Mouse (Mus musculus) C2C12 (cell line): Measurements from ENCODE around the gene Kif3c. TPM values are rescaled to one million over a fixed set of nuclear protein-coding genes. Genes with fewer than 3 reads are reported as not detected.

Source experiments
- H3K27me3 ChIP-seq: one replicate; pipeline ENCODE4 v1.6.1; 2011; ENCODE audit not compliant: control insufficient read depth, insufficient read depth, insufficient read length
- H3K36me3 ChIP-seq: one replicate; pipeline ENCODE4 v1.6.1; 2011; ENCODE audit not compliant: control insufficient read depth, insufficient read depth
- H3K4me3 ChIP-seq: one replicate; pipeline ENCODE4 v1.5.1; 2011; ENCODE audit warnings: mild to moderate bottlenecking, control low read depth; ENCODE audit not compliant: poor library complexity, insufficient read depth, severe bottlenecking
- H3K79me2 ChIP-seq: one replicate; pipeline ENCODE4 v1.6.1; 2011; ENCODE audit not compliant: control insufficient read depth, insufficient read depth
- H3K79me3 ChIP-seq: one replicate; pipeline ENCODE4 v1.6.1; 2011; ENCODE audit warnings: low read depth, control low read depth
- H3ac ChIP-seq: one replicate; pipeline ENCODE3; 2011; ENCODE audit warnings: low read depth; ENCODE audit not compliant: control insufficient read depth, insufficient read length
- CEBPB ChIP-seq: IDR thresholded peaks from one replicate; pipeline ENCODE4 v1.6.1; 2011; ENCODE audit warnings: low read depth, mild to moderate bottlenecking, control low read depth, moderate library complexity
- CTCF ChIP-seq: IDR thresholded peaks from one replicate; pipeline ENCODE4 v1.5.1; 2011; ENCODE audit not compliant: control insufficient read depth, insufficient read depth, insufficient read length
- FOSL1 ChIP-seq: IDR thresholded peaks from one replicate; pipeline ENCODE4 v1.8.0; 2011; ENCODE audit warnings: mild to moderate bottlenecking, low read length; ENCODE audit not compliant: poor library complexity, insufficient read depth, severe bottlenecking
- MAX ChIP-seq: IDR thresholded peaks from one replicate; pipeline ENCODE4 v1.6.1; 2011; ENCODE audit warnings: mild to moderate bottlenecking, control low read depth
- MYOD1 ChIP-seq: IDR thresholded peaks from one replicate; pipeline ENCODE4 v1.6.1; 2011; ENCODE audit warnings: low read depth; ENCODE audit not compliant: control insufficient read depth, insufficient read length
- MYOG ChIP-seq: IDR thresholded peaks from one replicate; pipeline ENCODE4 v1.6.1; 2011; ENCODE audit not compliant: control insufficient read depth, insufficient read length; ENCODE audit errors: extremely low read depth
- USF1 ChIP-seq: IDR thresholded peaks from one replicate; pipeline ENCODE4 v1.6.1; 2011; ENCODE audit warnings: low read depth, mild to moderate bottlenecking, control low read depth, moderate library complexity
- polyA plus RNA-seq: library from polyadenylated mRNA; unstranded; fragments of >200 nt; fragmentation: generic; extraction: Trizol; gene quantifications from one replicate; pipeline ENCODE4 v1.2.1, GENCODE M21; 2012; ENCODE audit warnings: missing spikeins

The Kif3c gene
- polyA plus RNA-seq, 1 experiment, result 17.4 TPM

GRCm38 (mm10) chr12:3426530-3427034, 61.6 kb downstream of the Kif3c start, which contains the start of gene Asxl2:
TSS of gene Asxl2 (plus strand) at chr12:3426857.
- Histone ChIP-seq H3ac (peak within 1 kb of the TSS; percentile 96), H3K79me3 (peaks cover 63% of the 10 kb centered on the region), H3K4me3 (peak within 1 kb of the TSS; percentile 99), H3K79me2 (peaks cover 88% of the 10 kb centered on the region), H3K36me3 (peaks cover 17% of the 10 kb centered on the region), H3K27me3 (no peaks in the 10 kb centered on the region)
- TF ChIP-seq USF1 (peak; percentile 90), MYOD1 (no peak), MYOG (no peak), CTCF (no peak), MAX (peak; percentile 88), FOSL1 (no peak), CEBPB (no peak)

GRCm38 (mm10) chr12:3427067-3427889, 62.3 kb downstream of the Kif3c start:
- Histone ChIP-seq H3ac (peak overlapping the region; percentile 96), H3K79me2 (peaks cover 88% of the 10 kb centered on the region), H3K79me3 (peaks cover 68% of the 10 kb centered on the region), H3K4me3 (peak overlapping the region; percentile 99), H3K27me3 (no peaks in the 10 kb centered on the region), H3K36me3 (peaks cover 13% of the 10 kb centered on the region)
- no peak for TF ChIP-seq CEBPB
- TF ChIP-seq MAX, result no peak
- peak; percentile 29 for TF ChIP-seq MYOD1
- TF ChIP-seq FOSL1, result no peak

GRCm38 (mm10) chr12:3427891-3428775, 63.2 kb downstream of the Kif3c start:
- Histone ChIP-seq H3K79me2 (peaks cover 89% of the 10 kb centered on the region), H3K27me3 (no peaks in the 10 kb centered on the region), H3K79me3 (peaks cover 71% of the 10 kb centered on the region), H3K36me3 (peaks cover 5% of the 10 kb centered on the region), H3K4me3 (peak overlapping the region; percentile 99), H3ac (no peak overlapping the region)
- TF ChIP-seq CEBPB (no peak), USF1 (no peak), MYOD1 (no peak), MAX (no peak), CTCF (no peak), FOSL1 (no peak), MYOG (no peak)

- TF ChIP-seq MYOD1, result no peak
- TF ChIP-seq CTCF, result no peak
- no peak for TF ChIP-seq MAX
- TF ChIP-seq USF1, result no peak
- no peak for TF ChIP-seq MYOG
- no peak for TF ChIP-seq CEBPB
- no peak for TF ChIP-seq FOSL1
- Histone ChIP-seq H3ac (no peak overlapping the region), H3K36me3 (no peaks in the 10 kb centered on the region), H3K79me3 (peaks cover 74% of the 10 kb centered on the region), H3K27me3 (no peaks in the 10 kb centered on the region), H3K79me2 (peaks cover 90% of the 10 kb centered on the region), H3K4me3 (no peak overlapping the region)
Observed at GRCm38 (mm10) chr12:3429681-3430442, 64.9 kb downstream of the Kif3c start.

GRCm38 (mm10) chr12:3430443-3430753, 65.5 kb downstream of the Kif3c start:
- no peak overlapping the region for H3ac ChIP-seq
- H3K4me3 ChIP-seq, result no peak overlapping the region
- TF ChIP-seq USF1 (no peak), MYOG (no peak), CEBPB (no peak), MYOD1 (no peak), MAX (no peak), FOSL1 (no peak), CTCF (no peak)
- H3K36me3 ChIP-seq, result no peaks in the 10 kb centered on the region
- no peaks in the 10 kb centered on the region for H3K27me3 ChIP-seq
- peaks cover 76% of the 10 kb centered on the region for H3K79me3 ChIP-seq
- peaks cover 90% of the 10 kb centered on the region for H3K79me2 ChIP-seq
